Mouse (Mus musculus): ENCODE data around the gene Olfr183. TPM values are rescaled to one million over a fixed set of nuclear protein-coding genes. Genes with fewer than 3 reads are reported as not detected.

Olfr183 gene
- polyA plus RNA-seq (2012; rRNA removed) = not detected in 2 replicates
- polyA plus RNA-seq (2014; fragmentation: Nextera tagmentation; extraction: Ambion mirVana) = not detected in 2 replicates

DNA sequence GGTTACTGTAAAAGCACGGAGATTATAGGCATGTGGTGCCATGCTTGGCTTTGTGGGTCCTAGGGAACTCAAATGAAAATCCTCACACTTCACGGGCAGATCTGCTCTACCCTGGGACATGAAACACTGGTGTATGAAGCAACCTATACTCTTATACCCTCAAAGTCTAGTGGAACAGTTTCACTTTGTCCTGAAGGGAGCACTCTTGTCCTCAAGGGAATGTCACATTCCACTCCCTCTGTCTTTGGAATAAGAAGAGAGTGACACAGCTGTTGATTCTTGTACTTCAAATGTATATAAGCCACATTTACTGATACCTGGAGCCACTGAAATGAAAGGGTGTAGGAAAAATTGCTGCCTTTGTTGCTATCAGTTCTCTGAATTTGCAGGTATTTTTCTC lies at the start of gene Olfr183:
Olfr183 (plus strand) TSS at position 301 of the 400 bp plus-strand sequence.
- 42% methylated on average over 2 of the region's 2 CpGs for WGBS (ENCODE audit: insufficient replicate concordance)
- Histone ChIP-seq H3K4me1 (replicated peaks; ENCODE audit: control insufficient read depth in 2 of 2, insufficient read depth in 2 of 2, low read length in 1 of 2) (no peaks in the 10 kb centered on the region), H3K27me3 (ENCODE audit: control insufficient read depth, insufficient read depth, low read length) (no peaks in the 10 kb centered on the region), H3K4me3 (ENCODE audit: insufficient read depth in 1 of 2, low read depth in 2 of 2, low read length in 2 of 2) (no peak within 1 kb of the TSS), H3K4me2 (ENCODE audit: low read depth) (no peak within 1 kb of the TSS), H3K9me3 (ENCODE audit: control insufficient read depth, low read length) (no peaks in the 10 kb centered on the region), H3K9ac (replicated peaks) (no peak within 1 kb of the TSS), H3K27ac (no peak within 1 kb of the TSS), H3K36me3 (replicated peaks; ENCODE audit: control insufficient read depth, insufficient read depth, low read depth) (no peaks in the 10 kb centered on the region)
- no peak for DNase-seq (ENCODE audit: low read depth in 3 of 3, low spot score in 3 of 3)
- no peak for ATAC-seq (ENCODE audit: insufficient read depth)
- no peak for TF ChIP-seq EP300 (IDR thresholded peaks at IDR 0.05; ENCODE audit: low read depth)
- no peak for TF ChIP-seq CTCF (IDR thresholded peaks at IDR 0.05; ENCODE audit: low read depth)

DNA sequence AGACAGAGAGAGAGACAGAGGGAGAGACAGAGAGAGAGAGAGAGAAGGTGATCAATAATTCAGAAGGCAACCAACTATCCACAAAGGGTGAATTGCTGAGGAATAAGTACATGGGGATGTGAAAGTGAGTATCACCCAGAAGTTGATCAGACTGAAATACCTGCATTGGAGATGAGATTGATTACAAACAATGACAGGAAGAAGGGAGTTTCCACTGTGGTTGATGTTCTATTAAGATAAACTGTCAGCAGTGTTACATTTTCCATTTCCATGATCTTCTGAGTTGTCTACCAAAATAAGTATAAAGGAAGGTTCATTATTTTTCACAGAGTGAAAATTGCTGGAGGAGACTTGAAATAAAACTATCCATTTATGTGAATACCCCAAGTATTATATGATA lies 12.0 kb downstream of the Olfr183 start:
- H3K9me3 ChIP-seq (ENCODE audit: control insufficient read depth, low read length) = no peaks in the 10 kb centered on the region
- no peaks in the 10 kb centered on the region for H3K36me3 ChIP-seq (replicated peaks; ENCODE audit: control insufficient read depth, insufficient read depth, low read depth)
- H3K4me1 ChIP-seq (replicated peaks; ENCODE audit: control insufficient read depth in 2 of 2, insufficient read depth in 2 of 2, low read length in 1 of 2) = no peaks in the 10 kb centered on the region
- no peaks in the 10 kb centered on the region for H3K27me3 ChIP-seq (ENCODE audit: control insufficient read depth, insufficient read depth, low read length)
- no peak overlapping the region for H3K9ac ChIP-seq (replicated peaks)
- H3K4me3 ChIP-seq (ENCODE audit: insufficient read depth in 1 of 2, low read depth in 2 of 2, low read length in 2 of 2) = no peak overlapping the region
- no peak overlapping the region for H3K4me2 ChIP-seq (ENCODE audit: low read depth)
- H3K27ac ChIP-seq = no peak overlapping the region
- DNase-seq (ENCODE audit: low read depth in 3 of 3, low spot score in 3 of 3) (no peak), ATAC-seq (ENCODE audit: insufficient read depth) (no peak)
- TF ChIP-seq EP300 (IDR thresholded peaks at IDR 0.05; ENCODE audit: low read depth) (no peak), CTCF (IDR thresholded peaks at IDR 0.05; ENCODE audit: low read depth) (no peak)

DNA sequence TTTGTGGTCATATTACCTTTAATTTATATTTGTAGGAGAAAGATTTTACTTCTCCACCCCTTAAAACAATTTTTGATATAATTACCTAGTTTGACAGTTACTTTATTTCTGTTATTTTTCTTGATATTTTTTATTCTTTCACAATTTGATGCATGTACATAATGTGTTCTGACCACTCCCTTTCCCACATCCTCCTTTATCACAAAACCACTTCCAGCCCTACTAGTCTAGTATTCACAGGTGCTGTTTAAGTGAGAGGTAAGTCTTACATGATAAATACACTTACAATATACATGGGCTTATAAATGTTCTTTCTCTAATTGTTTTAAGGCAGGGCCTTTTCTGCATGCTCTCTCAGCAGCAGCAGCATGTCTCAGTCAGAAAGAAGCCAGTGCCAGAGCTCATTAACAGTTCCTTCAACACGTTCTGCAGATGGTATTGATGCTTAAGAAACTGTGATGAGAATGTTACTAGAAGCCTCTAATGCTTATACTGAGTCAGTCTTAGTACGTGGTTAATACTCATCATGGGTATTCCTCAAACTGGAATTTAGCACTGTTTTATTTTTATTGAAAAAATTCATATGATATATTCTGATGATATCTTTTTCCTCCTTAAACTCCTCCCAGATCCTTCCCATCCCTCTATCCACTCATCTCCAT lies 18.3 kb downstream of the Olfr183 start:
- H3K4me1 ChIP-seq (replicated peaks; ENCODE audit: control insufficient read depth in 2 of 2, insufficient read depth in 2 of 2, low read length in 1 of 2) = no peaks in the 10 kb centered on the region
- no peaks in the 10 kb centered on the region for H3K36me3 ChIP-seq (replicated peaks; ENCODE audit: control insufficient read depth, insufficient read depth, low read depth)
- no peak overlapping the region for H3K9ac ChIP-seq (replicated peaks)
- TF ChIP-seq EP300 (IDR thresholded peaks at IDR 0.05; ENCODE audit: low read depth) (no peak), CTCF (IDR thresholded peaks at IDR 0.05; ENCODE audit: low read depth) (no peak)
- DNase-seq (ENCODE audit: low read depth in 3 of 3, low spot score in 3 of 3) (no peak), ATAC-seq (ENCODE audit: insufficient read depth) (no peak)
- WGBS (ENCODE audit: insufficient replicate concordance) = 27% methylated on average over 2 of the region's 2 CpGs
- no peak overlapping the region for H3K4me2 ChIP-seq (ENCODE audit: low read depth)
- no peaks in the 10 kb centered on the region; the same call in 1 of the 2 replicates for H3K9me3 ChIP-seq (ENCODE audit: control insufficient read depth, low read length)
- no peak overlapping the region for H3K27ac ChIP-seq
- H3K27me3 ChIP-seq (ENCODE audit: control insufficient read depth, insufficient read depth, low read length) = no peaks in the 10 kb centered on the region
- H3K4me3 ChIP-seq (ENCODE audit: insufficient read depth in 1 of 2, low read depth in 2 of 2, low read length in 2 of 2) = no peak overlapping the region

DNA sequence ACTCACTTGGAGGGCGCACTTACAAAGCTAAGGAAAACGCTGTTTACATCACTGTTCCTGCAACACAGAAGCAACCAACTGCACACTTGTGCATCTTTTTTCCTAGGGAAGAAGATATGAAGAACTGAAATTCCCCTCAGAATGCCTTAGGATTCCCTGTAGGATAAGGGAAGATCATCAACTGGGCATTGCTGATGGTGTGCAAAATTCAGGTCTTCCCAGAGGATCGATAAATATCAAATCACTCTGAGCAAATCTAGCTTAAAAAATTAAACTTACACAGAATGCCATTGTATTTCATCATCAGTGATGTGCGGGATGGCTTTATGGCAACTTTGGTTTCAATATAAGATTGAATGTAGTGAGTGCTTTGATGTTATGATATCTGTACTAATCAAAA lies 35.0 kb downstream of the Olfr183 start, which contains the start of gene Olfr186:
Olfr186 (minus strand) TSS at position 101 of the 400 bp plus-strand sequence.
- no peak within 1 kb of the TSS for H3K4me3 ChIP-seq (ENCODE audit: insufficient read depth in 1 of 2, low read depth in 2 of 2, low read length in 2 of 2)
- H3K27me3 ChIP-seq (ENCODE audit: control insufficient read depth, insufficient read depth, low read length) = no peaks in the 10 kb centered on the region
- no peaks in the 10 kb centered on the region for H3K9me3 ChIP-seq (ENCODE audit: control insufficient read depth, low read length)
- no peak for ATAC-seq (ENCODE audit: insufficient read depth)
- H3K36me3 ChIP-seq (replicated peaks; ENCODE audit: control insufficient read depth, insufficient read depth, low read depth) = no peaks in the 10 kb centered on the region
- H3K9ac ChIP-seq (replicated peaks) = no peak within 1 kb of the TSS
- H3K4me2 ChIP-seq (ENCODE audit: low read depth) = no peak within 1 kb of the TSS
- 72% methylated on average over 4 of the region's 4 CpGs for WGBS (ENCODE audit: insufficient replicate concordance)
- DNase-seq (ENCODE audit: low read depth in 3 of 3, low spot score in 3 of 3) = no peak
- TF ChIP-seq CTCF (IDR thresholded peaks at IDR 0.05; ENCODE audit: low read depth) = no peak
- no peak for TF ChIP-seq EP300 (IDR thresholded peaks at IDR 0.05; ENCODE audit: low read depth)
- no peak within 1 kb of the TSS for H3K27ac ChIP-seq
- H3K4me1 ChIP-seq (replicated peaks; ENCODE audit: control insufficient read depth in 2 of 2, insufficient read depth in 2 of 2, low read length in 1 of 2) = no peaks in the 10 kb centered on the region

DNA sequence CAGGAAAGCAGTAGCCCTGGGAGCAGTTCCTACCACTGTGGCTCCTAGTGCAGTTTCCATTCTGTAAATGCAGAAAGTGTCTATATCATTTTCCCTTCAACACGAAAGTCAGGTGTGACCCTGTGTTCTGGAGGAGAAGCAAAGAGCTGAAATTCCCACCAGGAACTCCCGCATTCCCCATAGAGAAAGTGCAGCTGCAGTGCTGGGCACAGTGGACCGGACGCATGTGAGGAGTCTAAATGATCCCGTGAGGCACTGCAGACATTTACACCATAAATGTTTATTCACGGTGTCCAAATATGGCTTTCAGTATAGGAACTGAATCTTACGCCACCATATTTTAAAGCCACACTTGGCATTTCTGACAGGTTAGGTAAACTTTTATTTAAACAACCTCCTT lies 44.6 kb downstream of the Olfr183 start, which contains the start of gene Olfr187:
Olfr187 (minus strand) TSS at position 58 of the 400 bp plus-strand sequence.
- Histone ChIP-seq H3K4me3 (ENCODE audit: insufficient read depth in 1 of 2, low read depth in 2 of 2, low read length in 2 of 2) (no peak within 1 kb of the TSS), H3K27ac (no peak within 1 kb of the TSS), H3K9ac (replicated peaks) (no peak within 1 kb of the TSS), H3K4me1 (replicated peaks; ENCODE audit: control insufficient read depth in 2 of 2, insufficient read depth in 2 of 2, low read length in 1 of 2) (no peaks in the 10 kb centered on the region), H3K9me3 (ENCODE audit: control insufficient read depth, low read length) (no peaks in the 10 kb centered on the region), H3K4me2 (ENCODE audit: low read depth) (no peak within 1 kb of the TSS), H3K27me3 (ENCODE audit: control insufficient read depth, insufficient read depth, low read length) (no peaks in the 10 kb centered on the region), H3K36me3 (replicated peaks; ENCODE audit: control insufficient read depth, insufficient read depth, low read depth) (no peaks in the 10 kb centered on the region)
- DNase-seq (ENCODE audit: low read depth in 3 of 3, low spot score in 3 of 3) (no peak), ATAC-seq (ENCODE audit: insufficient read depth) (no peak)
- 76% methylated on average over 7 of the region's 7 CpGs for WGBS (ENCODE audit: insufficient replicate concordance)
- TF ChIP-seq EP300 (IDR thresholded peaks at IDR 0.05; ENCODE audit: low read depth) (no peak), CTCF (IDR thresholded peaks at IDR 0.05; ENCODE audit: low read depth) (no peak)

All from liver, embryonic 14.5 days (tissue).